Mouse (Mus musculus) heart, adult 11 months (tissue): ENCODE results near the gene Trappc5.
A peak's percentile ranks its signal among the peaks of the same experiment; 100 is the strongest.

Source experiments
- DNase-seq: peaks from one replicate; pipeline ENCODE4 v3.0.0; 2022

Gene Trappc5

GRCm38 (mm10) chr8:3678831-3679230 is 2.7 kb downstream of the Trappc5 start:
- peak; percentile 89 for DNase-seq

GRCm38 (mm10) chr8:3679236-3679635 is 3.1 kb downstream of the Trappc5 start:
- no peak for DNase-seq

- DNase-seq: peak; percentile 87
These were observed 3.6 kb downstream of the Trappc5 start for GRCm38 (mm10) chr8:3679656-3680055.

GRCm38 (mm10) chr8:3682435-3682834 is 6.3 kb downstream of the Trappc5 start:
- DNase-seq: peak; percentile 87

GRCm38 (mm10) chr8:3683408-3684176 is 7.5 kb downstream of the Trappc5 start:
- peak; percentile 90 for DNase-seq

- DNase-seq: peak; percentile 75
These were observed 8.4 kb downstream of the Trappc5 start for GRCm38 (mm10) chr8:3684530-3684929.

GRCm38 (mm10) chr8:3685422-3685821 is 9.3 kb downstream of the Trappc5 start:
- DNase-seq: peak; percentile 86

GRCm38 (mm10) chr8:3687537-3687936 is 11.4 kb downstream of the Trappc5 start:
- peak; percentile 66 for DNase-seq

GRCm38 (mm10) chr8:3690774-3691173 is 14.7 kb downstream of the Trappc5 start:
- DNase-seq: peak; percentile 46

GRCm38 (mm10) chr8:3694121-3694520 is 18.0 kb downstream of the Trappc5 start, which contains the start of gene Fcer2a:
Gene Fcer2a, minus strand, starts transcription at chr8:3694175.
- peak; percentile 80 for DNase-seq

GRCm38 (mm10) chr8:3701491-3701890 is 25.4 kb downstream of the Trappc5 start:
- DNase-seq: peak; percentile 66

GRCm38 (mm10) chr8:3705711-3706110 is 29.6 kb downstream of the Trappc5 start:
- DNase-seq: peak; percentile 76

- peak; percentile 78 for DNase-seq
These were observed 31.5 kb downstream of the Trappc5 start for GRCm38 (mm10) chr8:3707611-3708010.

GRCm38 (mm10) chr8:3710312-3710711 is 34.2 kb downstream of the Trappc5 start:
- peak; percentile 61 for DNase-seq

GRCm38 (mm10) chr8:3711646-3712045 is 35.5 kb downstream of the Trappc5 start:
- DNase-seq: peak; percentile 89

- DNase-seq: peak; percentile 96
These were observed 41.3 kb downstream of the Trappc5 start for GRCm38 (mm10) chr8:3717321-3717954.

GRCm38 (mm10) chr8:3718559-3718958 is 42.5 kb downstream of the Trappc5 start:
- peak; percentile 97 for DNase-seq

GRCm38 (mm10) chr8:3720551-3720950 is 44.5 kb downstream of the Trappc5 start, which contains the start of gene Clec4g:
Gene Clec4g, minus strand, starts transcription at chr8:3720651.
- peak; percentile 17 for DNase-seq

- peak; percentile 29 for DNase-seq
These were observed 44.9 kb downstream of the Trappc5 start for GRCm38 (mm10) chr8:3721041-3721440.
